Mouse (Mus musculus) heart, postnatal 0 days (tissue): Measurements from ENCODE around the gene Siglece. TPM values are rescaled to one million over a fixed set of nuclear protein-coding genes. Genes with fewer than 3 reads are reported as not detected.
"Not testable (repeated sequence)": the region's sequence is repeated elsewhere in the genome, so short reads cannot be mapped to it uniquely, and the experiment has no call there.

ENCODE experiments used
- ATAC-seq: fragments of 200-750 bp; cut with Nextera tagmentation; 2 replicates; pipeline ENCODE4 v1.8.0; 2017; ENCODE audit warnings: low read depth, moderate number of reproducible peaks, moderate library complexity; ENCODE audit not compliant: insufficient read depth
- DNase-seq: peaks from one replicate; pipeline ENCODE4 v3.0.0-alpha.2; 2016; ENCODE audit warnings: low spot score
- H3K27ac ChIP-seq: fragments of 300-500 bp; sonication (generic); 2 replicates; pipeline ENCODE4 v1.5.1; 2014; ENCODE audit warnings: low read depth, mild to moderate bottlenecking
- H3K27me3 ChIP-seq: fragments of 300-500 bp; sonication (generic); 2 replicates; pipeline ENCODE4 v1.6.1; 2014; ENCODE audit warnings: low read length, mixed read lengths; ENCODE audit not compliant: control insufficient read depth, insufficient read depth
- H3K36me3 ChIP-seq: fragments of 300-500 bp; sonication (generic); replicated peaks from 2 replicates; pipeline ENCODE4 v1.6.1; 2014; ENCODE audit warnings: low read length, mixed read lengths; ENCODE audit not compliant: control insufficient read depth, insufficient read depth
- H3K4me1 ChIP-seq: fragments of 300-500 bp; sonication (generic); 2 replicates; pipeline ENCODE4 v1.6.1; 2014; ENCODE audit warnings: antibody characterized with exemption; ENCODE audit not compliant: control insufficient read depth, insufficient read depth
- H3K4me2 ChIP-seq: fragments of 300-500 bp; sonication (generic); 2 replicates; pipeline ENCODE4 v1.6.1; 2014; ENCODE audit warnings: low read depth, mild to moderate bottlenecking, low read length, moderate library complexity
- H3K4me3 ChIP-seq: fragments of 300-500 bp; sonication (generic); 2 replicates; pipeline ENCODE4 v1.5.1; 2014; ENCODE audit warnings: low read depth, low read length
- H3K9ac ChIP-seq: fragments of 300-500 bp; sonication (generic); replicated peaks from 2 replicates; pipeline ENCODE4 v1.6.1; 2014; ENCODE audit warnings: low read depth, low read length, mixed read lengths
- H3K9me3 ChIP-seq: fragments of 300-500 bp; sonication (generic); replicated peaks from 2 replicates; pipeline ENCODE4 v1.6.1; 2016; ENCODE audit warnings: low read length; ENCODE audit not compliant: control insufficient read depth
- CTCF ChIP-seq: IDR thresholded peaks from 2 replicates; pipeline ENCODE4 v1.5.1; 2016; ENCODE audit warnings: antibody characterized with exemption, control low read depth, low read depth
- EP300 ChIP-seq: IDR thresholded peaks from 2 replicates; pipeline ENCODE4 v1.6.1; 2016; ENCODE audit warnings: antibody characterized with exemption, low read depth
- WGBS: fragments of 180-500 bp; shearing (Covaris S2); extraction: QIAGEN DNeasy Blood & Tissue Kit; methylation state at CpG from one replicate; pipeline ENCODE4 v1.1.7; 2014; 5-methylcytosine and 5-hydroxymethylcytosine counted together
- polyA plus RNA-seq: library from polyadenylated mRNA; unstranded; fragments of >200 nt; fragmentation: Nextera tagmentation; extraction: Ambion mirVana; gene quantifications from 2 replicates; pipeline ENCODE4 v1.2.1, GENCODE M21; 2015
- total RNA-seq: library from RNA; depleted of rRNA; stranded (reverse); fragments of >200 nt; gene quantifications from 2 replicates; pipeline ENCODE4 v1.2.3, GENCODE M21; 2014; ENCODE audit warnings: low replicate concordance; rRNA removed

Siglece gene
- total RNA-seq = not detected in 2 replicates
- 0.41 and 0.56 TPM in 2 replicates for polyA plus RNA-seq

GRCm38 (mm10) chr7:43660002-43660401 lies at the start of gene Siglece:
Gene Siglece (minus strand): TSS chr7:43660161.
- Histone ChIP-seq H3K4me2 (no peak within 1 kb of the TSS), H3K9ac (no peak within 1 kb of the TSS), H3K4me3 (no peak within 1 kb of the TSS), H3K9me3 (no peaks in the 10 kb centered on the region), H3K27ac (no peak within 1 kb of the TSS), H3K4me1 (no peaks in the 10 kb centered on the region), H3K36me3 (no peaks in the 10 kb centered on the region), H3K27me3 (no peaks in the 10 kb centered on the region)
- ATAC-seq (no peak), DNase-seq (no peak)
- no peak for TF ChIP-seq CTCF
- TF ChIP-seq EP300 = no peak
- 65% methylated on average over 1 of the region's 1 CpGs for WGBS

- Histone ChIP-seq H3K36me3 (no peaks in the 10 kb centered on the region), H3K27ac (no peak within 1 kb of the TSS), H3K9ac (no peak within 1 kb of the TSS), H3K9me3 (no peaks in the 10 kb centered on the region), H3K4me3 (no peak within 1 kb of the TSS), H3K4me1 (no peaks in the 10 kb centered on the region), H3K4me2 (no peak within 1 kb of the TSS), H3K27me3 (no peaks in the 10 kb centered on the region)
- TF ChIP-seq EP300 (no peak), CTCF (no peak)
- no peak for ATAC-seq
- no peak for DNase-seq
These were observed 30.2 kb upstream of the Siglece start, which contains the start of gene Klk14 for GRCm38 (mm10) chr7:43690118-43690517. Gene Klk14 (plus strand): TSS chr7:43690418.

GRCm38 (mm10) chr7:43685088-43685487 lies 25.1 kb upstream of the Siglece start:
- no peaks in the 10 kb centered on the region for H3K9me3 ChIP-seq
- no peak overlapping the region for H3K4me3 ChIP-seq
- no peaks in the 10 kb centered on the region for H3K27me3 ChIP-seq
- WGBS = 44% methylated on average over 7 of the region's 7 CpGs
- ATAC-seq (peak; percentile 27; the same call in 1 of the 2 replicates), DNase-seq (no peak)
- H3K36me3 ChIP-seq = no peaks in the 10 kb centered on the region
- no peak overlapping the region for H3K27ac ChIP-seq
- TF ChIP-seq CTCF (no peak), EP300 (no peak)
- no peak overlapping the region for H3K9ac ChIP-seq
- H3K4me2 ChIP-seq = no peak overlapping the region
- H3K4me1 ChIP-seq = no peaks in the 10 kb centered on the region

- not testable (repeated sequence) for H3K27me3 ChIP-seq, H3K9me3 ChIP-seq, H3K4me3 ChIP-seq, H3K4me1 ChIP-seq, H3K27ac ChIP-seq, DNase-seq, H3K4me2 ChIP-seq, ATAC-seq, H3K9ac ChIP-seq
- WGBS = 21% methylated on average over 1 of the region's 1 CpGs
- peaks cover 10% of the 10 kb centered on the region for H3K36me3 ChIP-seq
- peak; percentile 33 for TF ChIP-seq CTCF
These were observed 22.6 kb upstream of the Siglece start for GRCm38 (mm10) chr7:43682511-43682910.

- no peak overlapping the region for H3K9ac ChIP-seq
- TF ChIP-seq EP300 = no peak
- peak; percentile 76 for TF ChIP-seq CTCF
- peaks cover 26% of the 10 kb centered on the region for H3K36me3 ChIP-seq
- no peaks in the 10 kb centered on the region for H3K9me3 ChIP-seq
- no peak overlapping the region for H3K4me3 ChIP-seq
- WGBS = 14% methylated on average over 5 of the region's 5 CpGs
- H3K27ac ChIP-seq = no peak overlapping the region
- no peak overlapping the region for H3K4me2 ChIP-seq
- no peaks in the 10 kb centered on the region for H3K27me3 ChIP-seq
- DNase-seq = no peak
- no peaks in the 10 kb centered on the region for H3K4me1 ChIP-seq
- ATAC-seq = no peak
These were observed 21.0 kb upstream of the Siglece start for GRCm38 (mm10) chr7:43680960-43681359.

GRCm38 (mm10) chr7:43678517-43678916 lies 18.6 kb upstream of the Siglece start:
- Histone ChIP-seq H3K27me3 (no peaks in the 10 kb centered on the region), H3K27ac (no peak overlapping the region), H3K9ac (no peak overlapping the region), H3K36me3 (peaks cover 38% of the 10 kb centered on the region), H3K9me3 (no peaks in the 10 kb centered on the region), H3K4me1 (no peaks in the 10 kb centered on the region), H3K4me2 (no peak overlapping the region), H3K4me3 (no peak overlapping the region)
- DNase-seq = no peak
- TF ChIP-seq EP300 (no peak), CTCF (peak; percentile 43)
- ATAC-seq = no peak
